Mouse (Mus musculus): ENCODE results near the gene Bcas2. TPM values are rescaled to one million over a fixed set of nuclear protein-coding genes. Genes with fewer than 3 reads are reported as not detected.

Gene Bcas2
- polyA plus RNA-seq, 1 experiment: 40.9 TPM

DNA sequence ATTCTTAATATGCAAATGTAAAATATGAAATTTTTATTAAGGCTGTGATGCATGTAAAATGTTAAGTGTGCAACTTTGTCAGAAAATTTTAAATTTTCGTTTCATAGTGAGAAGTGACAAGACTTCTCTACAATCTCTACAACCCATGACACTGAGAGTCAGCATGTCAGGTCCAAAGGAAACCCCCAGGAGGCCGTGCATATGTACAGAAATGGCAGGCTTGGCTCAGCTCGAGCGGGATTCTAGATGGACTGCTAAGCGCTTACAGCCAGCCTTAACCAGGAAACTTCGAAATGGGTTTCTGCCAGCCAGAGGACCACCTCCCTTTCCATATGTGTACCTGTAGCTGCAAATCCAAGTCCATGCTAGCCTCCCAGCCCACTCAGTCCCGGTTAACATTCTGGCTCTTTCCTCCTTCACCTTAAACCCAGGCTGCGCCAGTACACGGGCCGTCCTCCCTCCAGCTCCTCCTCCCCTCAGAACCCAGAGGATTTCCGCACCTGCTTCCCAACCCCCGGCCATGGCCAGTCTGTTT, 52.8 kb downstream of the Bcas2 start:
- Histone ChIP-seq H3K27me3 (ENCODE audit: control insufficient read depth) (no peaks in the 10 kb centered on the region), H3K36me3 (ENCODE audit: control insufficient read depth) (no peaks in the 10 kb centered on the region), H3K4me1 (ENCODE audit: control insufficient read depth) (no peaks in the 10 kb centered on the region), H3K4me3 (replicated peaks) (no peak overlapping the region), H3K9me3 (ENCODE audit: control insufficient read depth, low read length) (peaks cover 16% of the 10 kb centered on the region)
- no peak for TF ChIP-seq TAL1 (IDR thresholded peaks at IDR 0.05; ENCODE audit: low read length)
- TF ChIP-seq GATA1 (IDR thresholded peaks at IDR 0.05; ENCODE audit: low read length): no peak

DNA sequence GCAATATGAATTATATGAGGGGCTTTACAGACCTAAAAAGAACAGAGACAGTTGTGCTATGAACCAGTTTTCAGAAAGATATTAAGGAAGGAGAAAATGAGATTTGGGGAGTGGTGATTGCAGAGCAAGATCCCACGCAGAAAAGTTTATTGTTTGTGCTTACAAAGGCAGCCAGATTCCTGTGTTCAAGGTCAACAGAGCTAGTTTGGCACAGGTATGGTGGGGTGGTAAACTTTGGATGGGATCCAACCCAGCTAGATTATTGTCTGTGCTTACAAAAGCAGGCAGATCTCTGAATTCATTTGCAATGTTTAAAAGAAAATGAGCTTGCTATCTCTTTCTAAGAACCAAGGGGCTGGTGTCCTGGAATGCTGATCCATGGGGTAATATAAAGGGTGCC, 56.3 kb downstream of the Bcas2 start:
- TF ChIP-seq GATA1 (IDR thresholded peaks at IDR 0.05; ENCODE audit: low read length) (no peak), TAL1 (IDR thresholded peaks at IDR 0.05; ENCODE audit: low read length) (no peak)
- Histone ChIP-seq H3K4me1 (ENCODE audit: control insufficient read depth) (no peaks in the 10 kb centered on the region), H3K27me3 (ENCODE audit: control insufficient read depth) (no peaks in the 10 kb centered on the region), H3K9me3 (ENCODE audit: control insufficient read depth, low read length) (peaks cover 12% of the 10 kb centered on the region), H3K4me3 (replicated peaks) (no peak overlapping the region), H3K36me3 (ENCODE audit: control insufficient read depth) (no peaks in the 10 kb centered on the region)

Other genes starting within 250 kb of the Bcas2 start
- not detected in 2 replicates for gene Sycp1, start 235.6 kb upstream of the Bcas2 start, polyA plus RNA-seq (2012)
- gene Nr1h5, start 207.5 kb upstream of the Bcas2 start, polyA plus RNA-seq (2012): not detected in 2 replicates
- 0.17 and 0.42 TPM in 2 replicates for gene Sike1, start 175.9 kb upstream of the Bcas2 start, polyA plus RNA-seq (2012)
- gene Csde1, start 151.2 kb upstream of the Bcas2 start, polyA plus RNA-seq (2012): 1.4 and 2.0 TPM in 2 replicates
- 0.37 and 0.65 TPM in 2 replicates for gene Nras, start 113.4 kb upstream of the Bcas2 start, polyA plus RNA-seq (2012)
- not detected in 2 replicates for gene Ampd1, start 97.6 kb upstream of the Bcas2 start, polyA plus RNA-seq (2012)
- 0.34 and 0.39 TPM in 2 replicates for gene Dennd2c, start 69.1 kb upstream of the Bcas2 start, polyA plus RNA-seq (2012)
- gene Trim33, start 107.6 kb downstream of the Bcas2 start, polyA plus RNA-seq (2012): 0.10 and 0.20 TPM in 2 replicates

All from erythroblast, embryonic 14.5 days (primary cell).